Mouse (Mus musculus) olfactory bulb, adult 2 months (tissue): ENCODE measurements around the gene Bcl2l12. TPM values are rescaled to one million over a fixed set of nuclear protein-coding genes. Genes with fewer than 3 reads are reported as not detected.

Source experiments
- H3K27ac ChIP-seq: fragments of 200-500 bp; 2 replicates; pipeline ENCODE4 v1.5.1; 2012; ENCODE audit warnings: low read depth, low read length; ENCODE audit not compliant: insufficient read depth
- H3K4me1 ChIP-seq: fragments of 200-500 bp; 2 replicates; pipeline ENCODE4 v1.6.1; 2012; ENCODE audit warnings: low read length; ENCODE audit not compliant: control insufficient read depth, insufficient read depth
- H3K4me3 ChIP-seq: fragments of 200-500 bp; 2 replicates; pipeline ENCODE4 v1.5.1; 2012; ENCODE audit warnings: mild to moderate bottlenecking, low read depth, low read length, moderate library complexity; ENCODE audit not compliant: insufficient read depth
- CTCF ChIP-seq: fragments of 200-500 bp; IDR thresholded peaks from 2 replicates; pipeline ENCODE4 v1.5.1; 2012; ENCODE audit warnings: low read depth, mild to moderate bottlenecking, low read length, moderate library complexity; ENCODE audit not compliant: insufficient read depth
- POLR2A ChIP-seq: fragments of 200-500 bp; IDR thresholded peaks from 2 replicates; pipeline ENCODE4 v1.6.1; 2012; ENCODE audit warnings: mild to moderate bottlenecking, low read depth, low read length, moderate library complexity; ENCODE audit not compliant: insufficient read depth
- WGBS: fragments of 180-500 bp; shearing (Covaris S2); methylation state at CpG from one replicate; pipeline ENCODE4 v1.1.7; 2018; 5-methylcytosine and 5-hydroxymethylcytosine counted together
- polyA plus RNA-seq: library from polyadenylated mRNA; stranded (reverse); fragments of >200 nt; gene quantifications from 2 replicates; pipeline ENCODE4 v1.2.4, GENCODE M21; 2012; ENCODE audit warnings: low replicate concordance; ENCODE audit not compliant: missing spikeins, insufficient read depth, insufficient read length

The Bcl2l12 gene
- polyA plus RNA-seq, 1 experiment, result not detected

DNA sequence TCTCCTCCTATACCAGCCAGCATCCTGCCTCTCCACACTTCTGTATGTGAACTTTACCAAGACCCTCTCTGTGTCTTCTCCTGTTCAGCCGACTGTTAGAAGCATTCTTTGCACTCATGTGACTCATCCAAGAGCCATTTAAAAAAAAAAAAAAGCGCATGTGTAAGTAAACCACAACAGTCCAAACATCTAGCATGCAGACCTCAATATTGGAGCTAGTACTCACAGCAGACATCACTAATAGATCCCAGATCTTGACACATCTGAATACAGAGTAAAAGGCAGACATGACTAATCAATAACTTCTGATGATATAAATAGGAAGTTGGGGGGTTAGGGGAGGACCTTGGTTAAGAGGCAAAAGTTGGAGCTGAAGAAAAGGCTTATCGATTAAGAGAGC lies 37.1 kb upstream of the Bcl2l12 start:
- H3K4me1 ChIP-seq, result no peaks in the 10 kb centered on the region; the same call in 1 of the 2 replicates
- TF ChIP-seq POLR2A, result no peak
- no peak for TF ChIP-seq CTCF
- WGBS, result 72% methylated on average over 3 of the region's 3 CpGs
- no peak overlapping the region for H3K4me3 ChIP-seq
- H3K27ac ChIP-seq, result no peak overlapping the region

- Histone ChIP-seq H3K4me1 (no peaks in the 10 kb centered on the region; the same call in 1 of the 2 replicates), H3K27ac (no peak overlapping the region), H3K4me3 (no peak overlapping the region)
- 93% methylated on average over 19 of the region's 19 CpGs for WGBS
- TF ChIP-seq POLR2A (no peak), CTCF (no peak)
Observed at GRCm38 (mm10) chr7:45033722-45034359, 35.3 kb upstream of the Bcl2l12 start.

GRCm38 (mm10) chr7:45030857-45031256 lies 32.3 kb upstream of the Bcl2l12 start:
- Histone ChIP-seq H3K4me3 (no peak overlapping the region), H3K27ac (no peak overlapping the region), H3K4me1 (no peaks in the 10 kb centered on the region)
- no peak for TF ChIP-seq CTCF
- no peak for TF ChIP-seq POLR2A
- WGBS, result 96% methylated on average over 8 of the region's 8 CpGs

DNA sequence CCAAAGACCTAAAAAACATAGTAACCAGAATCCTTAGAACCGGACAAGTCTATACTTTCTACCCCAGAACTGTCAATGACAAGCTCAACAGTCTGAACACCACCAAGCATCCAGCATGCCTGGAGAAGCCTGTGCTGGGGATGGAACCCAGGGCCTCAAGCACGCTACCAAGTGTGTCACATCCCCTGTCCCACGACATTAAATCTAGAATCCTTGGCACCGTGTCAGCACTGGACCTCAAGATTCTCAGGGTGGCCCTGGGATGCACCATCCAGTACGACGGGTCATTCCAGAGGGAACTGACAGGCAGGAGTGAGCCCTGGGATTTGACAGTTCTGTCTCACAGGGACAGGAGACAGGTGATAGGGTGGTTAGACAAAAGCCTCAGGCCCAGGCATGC lies 31.5 kb upstream of the Bcl2l12 start:
- 91% methylated on average over 6 of the region's 6 CpGs for WGBS
- TF ChIP-seq CTCF (no peak), POLR2A (no peak)
- no peak overlapping the region for H3K27ac ChIP-seq
- no peaks in the 10 kb centered on the region for H3K4me1 ChIP-seq
- H3K4me3 ChIP-seq, result no peak overlapping the region

DNA sequence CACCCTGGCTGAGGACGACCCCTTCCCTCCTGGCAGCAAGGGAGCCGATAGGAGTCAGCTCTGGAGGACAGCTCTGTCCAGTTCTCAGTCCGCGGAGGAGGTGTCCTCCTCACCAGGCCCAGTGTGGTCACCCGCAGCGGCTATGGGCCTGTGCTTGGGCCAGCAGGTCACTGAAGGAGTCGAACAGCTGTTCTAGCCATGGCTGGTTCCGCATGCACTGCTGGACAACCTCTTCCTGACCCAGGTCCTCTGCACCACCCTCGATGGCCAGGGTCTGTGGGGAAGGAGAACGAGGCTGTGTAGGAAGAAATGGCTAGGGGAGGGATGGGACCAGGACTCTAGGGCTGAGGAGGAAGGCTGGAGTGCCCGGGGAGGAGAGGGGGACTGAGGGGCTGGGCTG lies 29.8 kb upstream of the Bcl2l12 start:
- Histone ChIP-seq H3K4me3 (no peak overlapping the region), H3K27ac (no peak overlapping the region), H3K4me1 (no peaks in the 10 kb centered on the region)
- WGBS, result 91% methylated on average over 11 of the region's 11 CpGs
- no peak for TF ChIP-seq CTCF
- no peak for TF ChIP-seq POLR2A

- WGBS, result 89% methylated on average over 9 of the region's 9 CpGs
- TF ChIP-seq POLR2A, result no peak
- TF ChIP-seq CTCF, result no peak
- no peaks in the 10 kb centered on the region for H3K4me1 ChIP-seq
- no peak overlapping the region for H3K4me3 ChIP-seq
- H3K27ac ChIP-seq, result no peak overlapping the region
Observed at GRCm38 (mm10) chr7:45027761-45028160, 29.2 kb upstream of the Bcl2l12 start.

- H3K27ac ChIP-seq, result no peak overlapping the region
- TF ChIP-seq CTCF (no peak), POLR2A (no peak)
- no peak overlapping the region for H3K4me3 ChIP-seq
- 32% methylated on average over 2 of the region's 2 CpGs for WGBS
- H3K4me1 ChIP-seq, result no peaks in the 10 kb centered on the region
Observed at GRCm38 (mm10) chr7:45026256-45026655, 27.7 kb upstream of the Bcl2l12 start.

DNA sequence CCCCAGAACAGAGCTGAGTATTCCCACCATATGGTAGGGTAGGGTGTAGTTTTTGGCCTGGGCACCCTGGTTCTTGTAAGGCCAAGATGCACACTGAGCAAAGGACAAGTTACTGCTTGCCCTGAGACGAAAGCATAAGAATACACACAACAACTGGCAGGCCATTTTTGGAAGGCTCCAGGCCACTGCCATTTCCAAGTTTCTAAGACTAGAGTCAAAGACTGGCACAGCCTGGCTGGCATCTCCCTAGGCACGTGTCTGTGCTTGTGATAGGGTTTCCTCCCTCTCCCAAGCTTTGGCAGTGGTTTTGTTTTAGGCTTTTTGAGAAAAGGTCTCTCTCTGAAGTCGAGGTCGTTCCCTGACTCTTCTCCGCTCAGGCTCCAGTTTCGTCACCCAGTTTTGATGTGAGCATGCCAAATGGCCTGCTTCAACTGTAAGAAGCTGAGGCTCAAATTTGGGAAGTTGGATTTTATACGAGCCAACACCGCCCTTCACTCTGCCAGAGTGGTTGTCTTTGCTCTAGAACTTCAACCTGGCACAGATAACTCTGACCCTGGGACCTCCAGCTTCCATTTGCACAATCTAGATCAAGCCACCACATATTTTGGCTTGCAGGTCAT lies 27.2 kb upstream of the Bcl2l12 start:
- H3K4me3 ChIP-seq, result no peak overlapping the region
- WGBS, result 54% methylated on average over 8 of the region's 8 CpGs
- no peaks in the 10 kb centered on the region for H3K4me1 ChIP-seq
- no peak overlapping the region for H3K27ac ChIP-seq
- TF ChIP-seq CTCF (no peak), POLR2A (no peak)
